Mouse (Mus musculus): ENCODE data around the gene Zfp715. TPM values are rescaled to one million over a fixed set of nuclear protein-coding genes. Genes with fewer than 3 reads are reported as not detected.

Zfp715 gene
- 2.1 and 3.6 TPM in 2 replicates for polyA plus RNA-seq (2012)

GRCm38 (mm10) chr7:43313013-43313428, at the start of gene Zfp715:
Gene Zfp715, minus strand, starts transcription at chr7:43313294.
- no peak for TF ChIP-seq GATA1 (IDR thresholded peaks at IDR 0.05; ENCODE audit: low read length)

DNA sequence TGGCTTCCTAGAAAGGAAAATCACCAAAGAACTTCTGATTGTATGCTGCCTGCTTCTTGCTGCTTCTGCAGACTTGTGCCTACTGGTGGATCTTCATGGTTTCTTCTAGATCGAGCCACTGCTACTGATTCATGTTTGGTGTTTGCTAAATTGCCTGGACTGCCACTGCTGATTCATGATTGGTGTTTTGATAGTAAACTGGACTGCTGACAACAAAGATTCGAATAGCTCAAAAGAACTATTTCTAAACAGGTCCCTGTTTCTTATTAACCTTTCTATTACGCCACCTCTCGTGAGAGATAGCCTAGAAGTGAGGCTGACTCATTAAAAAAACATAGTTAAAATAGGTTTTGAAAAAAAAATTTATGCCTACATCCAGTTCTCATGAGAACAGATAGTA, 48.9 kb upstream of the Zfp715 start:
- TF ChIP-seq GATA1 (IDR thresholded peaks at IDR 0.05; ENCODE audit: low read length): no peak

DNA sequence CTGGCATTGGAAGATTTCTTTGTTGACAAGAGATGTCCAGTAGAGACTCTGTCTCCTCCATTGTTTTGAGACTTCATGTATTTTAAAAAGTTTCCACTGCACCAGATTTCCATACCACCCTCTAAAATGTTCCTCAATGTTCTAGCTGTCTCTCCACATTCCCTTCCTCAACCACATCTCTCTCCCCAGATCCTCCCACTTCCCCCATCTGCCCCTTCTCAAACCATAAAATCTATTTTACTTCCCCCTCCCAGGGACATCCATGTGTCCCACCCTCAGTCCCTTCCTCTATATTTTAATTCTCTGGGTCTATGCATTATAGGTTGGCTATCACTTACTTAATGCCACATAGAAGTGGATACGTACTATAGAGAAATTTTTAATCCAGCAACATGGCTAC, 48.3 kb upstream of the Zfp715 start:
- no peak for TF ChIP-seq GATA1 (IDR thresholded peaks at IDR 0.05; ENCODE audit: low read length)

GRCm38 (mm10) chr7:43358556-43358955, 45.5 kb upstream of the Zfp715 start:
- TF ChIP-seq GATA1 (IDR thresholded peaks at IDR 0.05; ENCODE audit: low read length): no peak

DNA sequence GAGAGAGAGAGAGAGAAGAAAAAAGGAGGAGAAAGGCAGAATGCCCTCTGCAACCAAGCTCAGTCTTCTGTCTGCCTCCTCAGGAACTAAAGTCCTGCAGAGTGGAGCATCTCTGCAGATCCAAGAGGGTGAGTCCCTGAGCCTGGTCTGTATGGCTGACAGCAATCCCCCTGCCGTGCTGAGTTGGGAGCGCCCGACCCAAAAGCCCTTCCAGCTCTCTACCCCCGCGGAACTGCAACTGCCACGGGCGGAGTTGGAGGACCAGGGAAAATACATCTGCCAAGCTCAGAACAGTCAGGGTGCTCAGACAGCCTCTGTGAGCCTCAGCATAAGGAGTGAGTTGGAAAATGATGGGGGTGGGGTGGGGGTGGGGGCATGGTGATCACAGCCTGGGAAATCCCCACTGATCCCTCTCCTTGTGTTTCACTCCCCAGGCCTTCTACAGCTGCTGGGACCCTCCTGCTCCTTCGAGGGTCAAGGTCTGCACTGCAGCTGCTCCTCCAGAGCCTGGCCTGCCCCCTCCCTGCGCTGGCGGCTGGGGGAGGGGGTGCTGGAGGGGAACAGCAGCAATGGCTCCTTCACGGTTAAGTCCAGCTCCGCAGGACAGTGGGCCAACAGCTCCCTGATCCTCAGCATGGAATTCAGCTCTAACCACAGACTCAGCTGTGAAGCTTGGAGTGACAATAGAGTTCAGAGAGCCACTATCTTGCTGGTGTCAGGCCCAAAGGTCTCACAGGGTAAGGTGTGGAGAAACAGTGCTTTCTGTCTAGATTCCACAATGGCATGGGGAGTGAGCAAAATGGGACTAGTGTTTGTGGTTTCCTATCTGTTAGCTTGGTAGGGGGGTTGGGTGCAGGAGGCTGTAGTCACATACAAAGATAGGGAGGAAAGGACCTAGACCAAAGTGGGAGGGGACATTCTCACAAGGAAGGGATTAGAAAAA, 42.1 kb upstream of the Zfp715 start:
- TF ChIP-seq GATA1 (IDR thresholded peaks at IDR 0.05; ENCODE audit: low read length): no peak

DNA sequence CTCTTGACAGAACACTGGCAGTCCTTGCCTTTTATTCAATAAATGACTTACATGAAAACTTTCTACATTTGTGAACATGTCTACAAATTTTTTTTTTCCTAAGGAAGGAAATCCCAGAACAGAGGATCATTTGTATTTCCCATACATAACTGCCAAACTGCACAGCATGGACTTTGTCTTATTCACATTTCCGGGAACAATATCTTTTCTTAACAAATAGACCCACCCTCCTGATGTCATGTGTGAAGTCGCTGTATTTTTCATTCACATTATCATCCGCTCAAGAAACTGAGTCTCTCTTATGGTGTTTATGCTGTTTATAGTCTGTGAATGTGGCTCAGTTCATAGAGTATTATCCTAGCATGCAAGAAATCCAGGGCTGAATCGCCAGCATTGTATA, 40.7 kb upstream of the Zfp715 start:
- TF ChIP-seq GATA1 (IDR thresholded peaks at IDR 0.05; ENCODE audit: low read length): no peak

DNA sequence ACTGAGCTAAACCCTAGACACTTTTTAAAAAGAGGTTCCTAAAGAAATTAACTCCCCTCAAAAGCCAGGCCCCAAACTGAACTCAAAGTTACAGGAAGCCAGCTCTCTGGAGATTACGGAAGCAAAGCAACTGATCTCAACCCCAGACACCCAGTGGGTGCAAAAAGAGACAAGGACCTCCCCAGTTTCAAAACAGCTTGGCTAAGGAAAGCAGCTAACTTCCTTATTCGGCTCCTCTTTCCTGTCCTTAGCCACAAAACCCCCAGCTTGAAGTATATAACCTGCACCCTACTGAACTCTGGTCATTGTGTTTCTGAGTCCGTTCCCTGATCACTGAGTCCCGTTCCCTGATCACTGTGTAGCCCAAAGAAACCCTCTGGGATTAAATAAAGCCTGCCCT, 40.0 kb upstream of the Zfp715 start:
- TF ChIP-seq GATA1 (IDR thresholded peaks at IDR 0.05; ENCODE audit: low read length): no peak

GRCm38 (mm10) chr7:43351154-43351553, 38.1 kb upstream of the Zfp715 start, which contains the start of gene Siglecf:
Gene Siglecf, plus strand, starts transcription at chr7:43351341.
- no peak for TF ChIP-seq GATA1 (IDR thresholded peaks at IDR 0.05; ENCODE audit: low read length)

GRCm38 (mm10) chr7:43346571-43346970, 33.5 kb upstream of the Zfp715 start:
- no peak for TF ChIP-seq GATA1 (IDR thresholded peaks at IDR 0.05; ENCODE audit: low read length)

- TF ChIP-seq GATA1 (IDR thresholded peaks at IDR 0.05; ENCODE audit: low read length): no peak
Observed at GRCm38 (mm10) chr7:43346148-43346547, 33.1 kb upstream of the Zfp715 start.

DNA sequence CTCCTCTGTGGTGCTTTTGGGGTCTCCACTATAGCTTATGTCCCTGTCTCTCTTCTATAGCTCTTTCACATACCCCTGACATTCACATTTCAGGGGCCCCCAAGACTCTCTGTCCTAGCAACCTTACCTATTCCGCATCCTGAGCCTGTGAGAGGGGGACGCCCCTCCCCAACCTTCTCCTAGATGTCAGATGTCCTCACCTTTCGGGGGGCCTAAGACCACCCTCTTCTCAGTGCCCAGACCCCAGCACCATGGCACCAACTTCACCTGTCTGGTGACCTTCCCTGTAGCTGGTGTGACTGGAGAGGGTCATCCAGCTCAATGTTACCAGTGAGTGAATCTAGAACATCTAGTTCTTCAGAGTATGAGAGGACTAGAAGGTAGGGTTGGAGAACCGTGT, 31.4 kb upstream of the Zfp715 start:
- TF ChIP-seq GATA1 (IDR thresholded peaks at IDR 0.05; ENCODE audit: low read length): no peak

DNA sequence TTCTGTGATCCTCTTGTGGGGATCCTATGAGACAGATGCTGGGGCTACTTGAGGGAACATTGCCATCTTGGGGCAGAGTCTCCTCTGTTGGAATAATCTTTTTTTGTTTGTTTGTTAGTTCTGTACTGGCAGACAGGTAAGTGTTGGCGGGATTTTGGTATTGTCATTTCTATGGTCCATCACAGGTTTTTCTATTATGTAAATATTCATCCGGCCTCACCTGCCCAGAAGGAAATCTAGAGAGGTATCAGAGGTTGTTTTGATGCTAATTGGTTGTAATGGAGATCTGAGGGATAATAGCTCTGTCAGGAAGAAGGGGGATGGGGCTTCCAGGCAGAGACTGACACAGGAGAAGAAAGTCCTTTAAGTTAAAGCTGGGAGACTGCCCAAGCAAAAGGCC, 30.9 kb upstream of the Zfp715 start:
- no peak for TF ChIP-seq GATA1 (IDR thresholded peaks at IDR 0.05; ENCODE audit: low read length)

- no peak for TF ChIP-seq GATA1 (IDR thresholded peaks at IDR 0.05; ENCODE audit: low read length)
Observed at GRCm38 (mm10) chr7:43343191-43343590, 30.1 kb upstream of the Zfp715 start.

- no peak for TF ChIP-seq GATA1 (IDR thresholded peaks at IDR 0.05; ENCODE audit: low read length)
Observed at GRCm38 (mm10) chr7:43340771-43341170, 27.7 kb upstream of the Zfp715 start.

DNA sequence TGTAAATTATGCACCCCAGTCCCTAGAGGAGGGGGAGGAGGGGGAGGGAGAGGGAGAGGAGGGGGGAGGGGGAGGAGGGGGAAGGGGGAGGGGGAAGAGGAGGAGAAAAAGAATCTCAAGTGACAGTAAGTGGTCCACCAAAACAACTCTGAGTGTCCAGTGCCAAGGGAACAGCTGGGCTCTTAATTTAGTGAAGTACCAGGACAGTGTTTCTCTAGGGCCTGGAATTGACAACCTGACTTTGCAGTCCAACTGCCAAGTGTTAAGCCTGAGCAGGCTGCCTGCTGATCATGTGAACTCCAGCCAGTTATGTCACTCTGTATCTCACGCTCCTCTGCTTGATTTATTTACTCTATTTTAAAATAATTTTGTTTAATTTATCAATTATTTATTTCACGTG, 20.8 kb upstream of the Zfp715 start:
- TF ChIP-seq GATA1 (IDR thresholded peaks at IDR 0.05; ENCODE audit: low read length): no peak

DNA sequence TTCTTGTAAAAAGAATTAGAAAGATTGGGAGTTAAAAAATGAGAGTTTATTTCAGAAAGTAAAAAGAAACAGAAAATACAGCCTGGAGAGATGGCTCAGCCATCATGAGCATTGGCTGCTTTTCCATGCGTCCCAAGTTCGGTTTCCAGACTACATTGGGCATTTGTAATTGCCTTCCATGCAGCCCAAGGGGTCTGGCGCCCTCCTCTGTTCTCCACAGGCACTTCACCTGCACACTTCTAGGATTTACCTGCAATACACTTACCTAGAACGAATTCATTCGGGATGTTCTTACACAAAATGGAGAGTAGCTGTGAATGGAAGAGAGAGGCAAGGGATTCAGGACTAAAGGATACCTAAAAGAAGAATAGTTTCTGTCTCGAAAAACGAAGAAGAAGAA, 20.1 kb upstream of the Zfp715 start:
- TF ChIP-seq GATA1 (IDR thresholded peaks at IDR 0.05; ENCODE audit: low read length): no peak

DNA sequence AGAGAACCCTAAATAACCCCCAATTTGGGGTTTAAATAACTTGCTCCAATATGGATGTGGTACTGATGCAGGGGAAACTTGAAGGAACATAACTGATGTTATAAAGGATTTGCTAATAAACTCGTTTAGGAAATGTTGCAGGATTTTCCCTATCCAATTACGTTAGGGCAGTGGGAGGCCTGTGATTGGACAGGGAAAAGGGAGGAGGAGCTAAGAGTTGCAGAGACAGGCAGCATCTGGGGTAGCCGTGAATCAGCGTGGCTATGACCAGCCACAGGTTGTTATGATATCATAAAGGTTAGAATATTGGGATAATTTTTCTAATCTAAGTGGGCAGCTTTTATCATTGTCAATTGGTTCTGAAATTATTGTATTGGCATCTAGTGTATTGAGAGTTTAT, 15.0 kb upstream of the Zfp715 start:
- TF ChIP-seq GATA1 (IDR thresholded peaks at IDR 0.05; ENCODE audit: low read length): no peak

Data from G1E-ER4 (cell line).